Mouse (Mus musculus): Measurements from ENCODE around the gene Rnf213.

- TF ChIP-seq POLR2A (IDR thresholded peaks at IDR 0.05; ENCODE audit: insufficient read length, low read depth) (no peak), USF1 (IDR thresholded peaks at IDR 0.05; ENCODE audit: low read depth) (no peak), POLR2AphosphoS2 (IDR thresholded peaks at IDR 0.05; ENCODE audit: insufficient read length, low read depth) (no peak), REST (IDR thresholded peaks at IDR 0.05; ENCODE audit: insufficient read depth, insufficient read length) (no peak), MYOG (IDR thresholded peaks at IDR 0.05; ENCODE audit: control insufficient read depth in 1 of 3, insufficient read depth in 1 of 3, insufficient read length in 2 of 3, low read depth in 2 of 3) (no peak), MAX (IDR thresholded peaks at IDR 0.05; ENCODE audit: low read depth) (no peak)
These were observed 45.8 kb upstream of the Rnf213 start for GRCm38 (mm10) chr11:119347125-119347524.
